ENCODE assay signal across 11 mouse cellular contexts in genomic region chr2:119355651-119356050, GRCm38 (mm10). TPM values are rescaled to one million over a fixed set of nuclear protein-coding genes. Genes with fewer than 3 reads are reported as not detected.
DNase-seq lines count a peak whose midpoint lies in the region; ATAC-seq and TF ChIP-seq lines count a peak whose summit lies in the region.
"Had no signal": no experiment of that assay in that cellular context is flagged by ENCODE, and none has a peak within 500 bp of the region (broad histone marks: within the 10 kb centered on the region; RNA-seq: fewer than 3 reads in every experiment).

No protein-coding gene starts in this region.

- H3K4me1 ChIP-seq in liver, postnatal 0 days (ENCODE audit: insufficient read depth) = peaks cover 15% of the 10 kb centered on the region

- H3K9me3 ChIP-seq in liver, postnatal 0 days (ENCODE audit: low read length) = no peaks in the 10 kb centered on the region
- H3K9me3 ChIP-seq: intestine, embryonic 15.5 days; lung, embryonic 15.5 days; neural tube, embryonic 12.5 days; stomach, embryonic 15.5 days had no signal

- H3K4me2 ChIP-seq in liver, postnatal 0 days (ENCODE audit: low read depth, low read length) = no peak overlapping the region
- H3K4me2 ChIP-seq: intestine, embryonic 15.5 days; lung, embryonic 15.5 days; neural tube, embryonic 12.5 days; stomach, embryonic 15.5 days had no signal

- H3K27me3 ChIP-seq in liver, postnatal 0 days (ENCODE audit: insufficient read depth, low read length) = peaks cover 12% of the 10 kb centered on the region

- TF ChIP-seq CTCF in liver, postnatal 0 days (IDR thresholded peaks at IDR 0.05; ENCODE audit: low read depth) = peak; percentile 16; the same call in 1 of the 2 replicates

- H3K36me3 ChIP-seq in liver, postnatal 0 days (replicated peaks; ENCODE audit: insufficient read depth, low read length) = no peaks in the 10 kb centered on the region
- H3K36me3 ChIP-seq: intestine, embryonic 15.5 days; lung, embryonic 15.5 days; neural tube, embryonic 12.5 days; stomach, embryonic 15.5 days had no signal

- no peak for TF ChIP-seq EP300 in liver, postnatal 0 days (IDR thresholded peaks at IDR 0.05; ENCODE audit: low read depth)

- no peak for ATAC-seq in liver, postnatal 0 days
- peak; percentile 71 for ATAC-seq in cerebellum, adult (ENCODE audit: insufficient number of reproducible peaks, low FRiP score, low TSS enrichment)
- ATAC-seq: intestine, embryonic 15.5 days had no signal

- intact Hi-C loops in gastrocnemius, postnatal 36 days (cut with DNase I) = no loop called here

- H3K27ac ChIP-seq in liver, postnatal 0 days (ENCODE audit: low read depth) = no peak overlapping the region
- H3K27ac ChIP-seq: intestine, embryonic 15.5 days; lung, embryonic 15.5 days; neural tube, embryonic 12.5 days; stomach, embryonic 15.5 days had no signal

- 49% methylated on average over 7 of the region's 7 CpGs for WGBS in liver, postnatal 0 days (ENCODE audit: insufficient replicate concordance)

- DNase-seq in liver, postnatal 0 days = no peak
- no peak for DNase-seq in liver
- DNase-seq in gastrocnemius, postnatal 36 days = peak; percentile 72
- DNase-seq in frontal cortex, postnatal 25 days (ENCODE audit: low spot score in 2 of 2) = no peak
- no peak for DNase-seq in right cerebral cortex, postnatal 4 days
- no peak for DNase-seq in T-cell, adult 2 months (ENCODE audit: low spot score)

- no peak overlapping the region for H3K9ac ChIP-seq in liver, postnatal 0 days (replicated peaks)
- H3K9ac ChIP-seq: intestine, embryonic 15.5 days; lung, embryonic 15.5 days; neural tube, embryonic 12.5 days; stomach, embryonic 15.5 days had no signal

- H3K4me3 ChIP-seq in liver, postnatal 0 days (ENCODE audit: low read depth, low read length) = no peak overlapping the region
- H3K4me3 ChIP-seq: intestine, embryonic 15.5 days; lung, embryonic 15.5 days; neural tube, embryonic 12.5 days; stomach, embryonic 15.5 days had no signal

RNA-seq across cellular contexts. Expression of gene Chac1, which starts 4.6 kb away (rescaled TPM):
- 0.35 and 0.36 TPM in 2 replicates for polyA plus RNA-seq in liver, postnatal 0 days (2015; fragmentation: Nextera tagmentation; extraction: Ambion mirVana)
- 10 to 100 TPM; 40.1 to 82.4 TPM for total RNA-seq in gastrocnemius, postnatal 36 days (2021)

RNA-seq across cellular contexts. Expression of gene Dll4, which starts 30.1 kb away (rescaled TPM):
- 1.8 and 1.9 TPM in 2 replicates for polyA plus RNA-seq in liver, postnatal 0 days (2015; fragmentation: Nextera tagmentation; extraction: Ambion mirVana)
- 1 to 10 TPM; 5.1 to 5.5 TPM for total RNA-seq in gastrocnemius, postnatal 36 days (2021)

Comparison
In these comparisons a context has a peak if more than half of its experiments do, and no peak if none do; other contexts are left out.
1. DNase-seq: peak in gastrocnemius, postnatal 36 days (2 of 2); none in liver, postnatal 0 days (single experiment), liver (single experiment), frontal cortex, postnatal 25 days (0 of 2), right cerebral cortex, postnatal 4 days (single experiment) and T-cell, adult 2 months (single experiment).